Mouse (Mus musculus): ENCODE measurements around the gene Ppox. TPM values are rescaled to one million over a fixed set of nuclear protein-coding genes. Genes with fewer than 3 reads are reported as not detected.
"Not testable (repeated sequence)": the region's sequence is repeated elsewhere in the genome, so short reads cannot be mapped to it uniquely, and the experiment has no call there.

Ppox gene
- total RNA-seq, 2 experiments from 2014 or later: 22.6 to 25.8 TPM

DNA sequence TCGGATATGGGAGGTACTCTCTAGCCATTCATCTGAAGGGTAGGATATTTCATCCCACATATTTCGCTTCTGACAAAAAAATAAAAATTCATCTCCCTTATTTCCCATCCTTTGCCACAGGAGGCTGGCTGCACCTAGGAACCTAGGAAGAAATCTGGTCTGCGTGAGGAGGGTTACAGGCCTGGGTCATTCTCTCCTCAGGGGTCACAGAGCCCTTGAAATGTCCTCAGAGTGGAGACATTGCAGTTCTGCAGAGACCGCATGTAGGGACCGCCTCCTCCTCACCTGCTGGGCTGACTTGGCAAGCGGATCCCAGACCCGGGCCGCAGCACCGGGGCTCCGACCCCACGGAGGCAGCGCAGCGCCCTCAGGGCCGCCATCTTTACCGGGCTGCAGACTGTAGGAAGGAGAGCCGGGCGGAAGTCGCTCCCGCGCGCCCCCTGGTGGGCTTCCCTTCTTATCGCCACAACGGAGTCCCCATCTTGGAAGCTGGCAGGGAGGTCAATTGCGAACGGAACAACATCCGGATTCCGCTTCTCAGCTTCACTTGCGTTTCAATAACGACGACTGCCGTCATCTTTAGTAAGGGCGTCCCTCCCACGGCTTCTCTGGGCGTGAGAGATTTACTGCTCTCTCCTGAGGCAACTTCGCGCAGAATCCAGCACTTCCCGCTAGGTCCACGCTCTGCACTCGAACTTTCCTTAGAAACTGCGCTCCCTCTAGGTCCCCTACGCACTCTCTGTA lies 34.1 kb downstream of the Ppox start:
- DNase-seq (ENCODE audit: low spot score in 2 of 2): peak; percentile 97 to 98

DNA sequence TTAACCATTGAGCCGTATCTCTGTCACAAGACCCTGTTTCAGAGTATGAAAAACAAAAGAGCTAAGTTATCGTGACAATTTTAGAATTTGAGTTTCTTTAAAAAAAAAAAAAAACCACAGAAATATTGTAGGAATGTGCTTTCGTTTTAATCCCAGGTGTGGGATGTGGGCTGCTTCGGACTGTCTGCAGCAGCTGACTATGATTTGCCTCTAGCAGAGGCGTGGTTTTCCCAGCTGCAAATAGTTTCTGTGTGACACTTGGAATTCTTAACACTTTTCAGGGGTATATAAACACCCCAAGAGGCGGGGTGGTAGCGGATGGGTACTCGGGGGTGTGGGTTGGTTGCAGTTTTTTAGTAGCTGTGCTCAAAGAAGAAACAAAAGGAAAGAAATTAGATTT lies 35.6 kb downstream of the Ppox start:
- no peak for DNase-seq (ENCODE audit: low spot score in 2 of 2)

DNA sequence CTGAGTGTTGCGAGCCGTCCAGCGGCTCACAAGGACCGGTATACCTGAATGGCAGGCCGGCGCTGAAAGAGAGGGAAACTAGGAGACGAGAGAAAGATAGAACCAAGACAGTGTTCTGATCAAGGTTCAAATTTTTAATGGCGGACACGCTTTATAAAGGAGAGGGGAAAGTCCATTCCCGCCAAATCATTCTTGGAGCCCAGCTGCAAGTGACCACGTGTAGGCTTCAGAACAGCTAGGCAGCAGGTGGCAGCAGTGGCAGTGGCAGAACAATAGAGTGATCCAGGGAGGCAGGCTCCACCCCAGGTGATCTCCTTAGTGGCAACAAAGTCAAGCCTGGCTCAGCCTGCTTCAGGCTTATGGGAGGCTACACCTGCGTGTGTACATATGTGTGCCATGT lies 39.0 kb downstream of the Ppox start:
- not testable (repeated sequence) for DNase-seq (ENCODE audit: low spot score in 2 of 2)

DNA sequence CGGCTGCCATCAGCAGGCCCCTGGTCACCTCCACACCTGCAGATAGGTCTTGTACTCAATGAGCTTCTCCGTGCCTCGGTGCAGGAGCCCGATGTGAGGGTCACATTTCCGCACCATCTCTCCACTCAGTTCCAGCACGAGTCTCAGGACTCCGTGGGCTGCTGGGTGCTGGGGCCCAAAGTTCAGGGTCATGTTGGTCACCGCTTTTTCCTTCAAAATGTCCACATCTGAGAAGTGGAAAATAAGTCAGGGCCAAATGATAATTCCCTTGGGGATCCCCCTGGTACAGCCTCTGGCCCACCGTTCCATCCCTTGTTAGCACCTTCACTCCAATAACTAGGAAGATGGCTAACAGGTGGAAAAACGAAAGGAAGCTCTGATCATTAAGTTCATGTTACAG lies 40.1 kb downstream of the Ppox start:
- DNase-seq (ENCODE audit: low spot score in 2 of 2): no peak

DNA sequence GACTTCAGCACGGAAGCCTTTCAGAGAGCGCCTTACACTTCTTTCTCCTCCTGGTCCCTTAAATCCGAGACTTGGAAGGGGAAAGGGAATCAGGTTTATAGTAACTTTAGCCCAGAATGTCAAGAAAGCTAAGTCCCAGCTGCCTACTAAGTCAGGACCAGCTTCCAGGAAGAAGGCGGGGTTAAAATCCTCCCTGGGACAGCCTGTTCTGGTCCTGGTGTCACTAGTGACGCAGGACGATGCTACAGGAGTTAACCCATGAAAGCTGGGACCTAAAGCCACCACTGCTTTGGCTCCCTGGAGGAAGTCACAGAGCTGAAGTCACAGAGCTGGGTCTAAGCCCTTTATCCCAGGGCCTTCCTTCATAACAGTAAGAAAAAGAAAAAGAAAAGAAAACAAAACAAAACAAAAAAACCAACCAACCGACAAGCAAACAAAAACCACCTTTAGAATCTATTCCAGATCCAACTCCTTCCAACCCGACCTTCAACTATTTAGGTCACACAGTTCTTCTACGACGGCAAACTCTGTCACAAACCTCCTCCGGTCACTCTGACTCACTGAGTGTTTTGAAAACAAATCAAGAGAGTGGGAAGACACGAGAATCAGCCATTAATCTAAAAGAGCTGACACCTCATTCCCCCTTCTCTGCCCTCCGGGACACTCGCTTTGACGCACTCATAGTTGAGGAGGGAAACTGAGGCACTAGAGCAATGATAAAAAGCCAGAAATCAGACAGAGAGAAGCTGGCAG lies 40.8 kb downstream of the Ppox start:
- DNase-seq (ENCODE audit: low spot score in 2 of 2): no peak

DNA sequence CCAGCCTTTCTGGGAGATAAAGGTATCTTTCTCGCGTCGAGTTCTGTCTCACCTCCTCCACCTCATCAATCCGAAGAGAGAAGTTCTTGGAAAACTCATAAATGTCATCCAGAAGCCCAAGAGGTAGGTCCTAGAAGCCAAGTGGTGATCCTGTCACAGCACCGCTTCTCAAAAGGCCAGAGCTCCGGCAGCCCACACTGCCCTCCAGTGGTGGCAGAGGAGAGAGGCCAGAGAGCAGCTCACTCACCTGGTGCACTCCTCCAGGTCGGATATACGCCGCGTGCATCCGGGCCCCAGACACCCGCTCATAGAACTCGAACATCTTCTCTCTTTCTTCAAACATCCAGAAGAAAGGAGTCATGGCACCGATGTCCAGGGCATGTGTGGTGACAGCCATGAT lies 42.5 kb downstream of the Ppox start:
- peak in 1 of 2 experiments; percentile 36 for DNase-seq (ENCODE audit: low spot score in 2 of 2)

DNA sequence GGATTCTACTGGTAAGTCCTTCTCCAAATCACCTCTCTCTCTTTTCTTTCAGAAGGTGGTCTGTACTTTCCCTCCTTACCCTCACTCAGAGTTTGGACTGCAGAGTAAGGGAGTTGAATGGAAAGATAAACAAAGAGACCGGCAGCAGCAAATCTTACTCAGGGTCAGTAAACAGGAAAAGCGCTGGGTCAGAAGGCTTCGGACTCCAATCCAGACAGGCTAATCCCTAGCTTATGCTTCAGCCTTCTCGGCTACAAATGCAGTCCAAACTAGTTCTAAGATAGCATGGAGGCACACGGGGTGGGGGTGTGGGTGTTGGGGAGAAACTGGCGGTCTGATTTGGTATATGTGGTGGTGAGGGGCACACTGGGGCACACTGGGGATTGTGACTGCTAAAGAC lies 43.5 kb downstream of the Ppox start:
- no peak for DNase-seq (ENCODE audit: low spot score in 2 of 2)

DNA sequence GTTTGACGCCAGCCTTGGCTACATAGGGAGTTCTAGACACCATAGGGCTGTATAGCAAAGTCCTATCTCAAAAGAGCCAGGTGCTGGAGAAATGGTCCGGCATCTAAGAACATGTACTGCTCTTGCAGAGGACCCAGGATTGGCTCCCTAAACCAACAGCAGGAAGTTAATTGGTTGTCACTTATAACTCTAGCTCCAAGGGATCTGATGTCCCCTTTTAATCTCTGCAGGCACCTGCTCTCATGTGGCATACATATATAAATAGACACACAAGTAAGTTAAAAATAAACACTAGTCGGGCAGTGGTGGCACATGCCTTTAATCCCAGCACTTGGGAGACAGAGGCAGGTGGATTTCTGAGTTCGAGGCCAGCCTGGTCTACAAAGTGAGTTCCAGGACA lies 45.2 kb downstream of the Ppox start:
- no peak for DNase-seq (ENCODE audit: low spot score in 2 of 2)

DNA sequence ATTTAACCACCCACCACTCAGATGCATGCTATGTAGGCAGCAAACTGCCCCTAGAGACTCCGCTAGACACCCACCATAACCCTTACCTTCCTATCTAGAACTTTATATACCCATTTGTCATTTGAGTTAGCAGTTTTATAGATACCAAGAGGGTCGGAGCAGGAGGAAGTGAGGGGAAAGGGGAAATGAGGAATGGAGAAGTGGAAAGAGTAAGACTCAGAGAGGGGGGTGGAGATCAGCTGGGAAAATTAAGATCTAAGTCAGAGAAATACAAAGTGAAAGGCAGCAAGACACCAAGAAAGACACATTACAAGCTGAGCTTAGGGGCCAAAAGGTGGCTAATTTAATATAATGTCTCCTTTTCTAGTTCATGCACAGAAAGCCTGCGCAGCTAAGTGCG lies 46.4 kb downstream of the Ppox start:
- DNase-seq (ENCODE audit: low spot score in 2 of 2): no peak

DNA sequence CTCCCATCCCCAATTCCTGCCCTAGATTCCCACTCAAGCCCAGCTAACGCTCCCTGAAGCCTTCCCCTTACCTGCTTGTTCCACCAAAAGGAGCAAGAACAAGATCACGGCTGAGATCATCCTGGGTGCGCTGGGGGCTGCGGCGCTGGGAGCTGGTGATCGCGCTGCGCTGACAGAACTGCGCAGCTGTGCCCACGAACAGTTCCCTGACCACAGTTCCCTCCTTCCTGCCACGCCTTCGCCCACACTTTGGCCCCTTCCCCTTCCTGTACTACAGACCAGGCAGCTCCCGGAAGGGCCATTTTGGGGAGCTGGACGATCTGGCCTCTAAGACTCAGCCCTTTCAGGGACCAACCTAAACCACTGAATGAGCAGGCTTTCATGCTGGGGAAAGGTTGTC lies 46.9 kb downstream of the Ppox start, which contains the start of gene Fcer1g:
Fcer1g (minus strand) TSS at position 240 of the 400 bp plus-strand sequence.
- no peak for DNase-seq (ENCODE audit: low spot score in 2 of 2)

DNA sequence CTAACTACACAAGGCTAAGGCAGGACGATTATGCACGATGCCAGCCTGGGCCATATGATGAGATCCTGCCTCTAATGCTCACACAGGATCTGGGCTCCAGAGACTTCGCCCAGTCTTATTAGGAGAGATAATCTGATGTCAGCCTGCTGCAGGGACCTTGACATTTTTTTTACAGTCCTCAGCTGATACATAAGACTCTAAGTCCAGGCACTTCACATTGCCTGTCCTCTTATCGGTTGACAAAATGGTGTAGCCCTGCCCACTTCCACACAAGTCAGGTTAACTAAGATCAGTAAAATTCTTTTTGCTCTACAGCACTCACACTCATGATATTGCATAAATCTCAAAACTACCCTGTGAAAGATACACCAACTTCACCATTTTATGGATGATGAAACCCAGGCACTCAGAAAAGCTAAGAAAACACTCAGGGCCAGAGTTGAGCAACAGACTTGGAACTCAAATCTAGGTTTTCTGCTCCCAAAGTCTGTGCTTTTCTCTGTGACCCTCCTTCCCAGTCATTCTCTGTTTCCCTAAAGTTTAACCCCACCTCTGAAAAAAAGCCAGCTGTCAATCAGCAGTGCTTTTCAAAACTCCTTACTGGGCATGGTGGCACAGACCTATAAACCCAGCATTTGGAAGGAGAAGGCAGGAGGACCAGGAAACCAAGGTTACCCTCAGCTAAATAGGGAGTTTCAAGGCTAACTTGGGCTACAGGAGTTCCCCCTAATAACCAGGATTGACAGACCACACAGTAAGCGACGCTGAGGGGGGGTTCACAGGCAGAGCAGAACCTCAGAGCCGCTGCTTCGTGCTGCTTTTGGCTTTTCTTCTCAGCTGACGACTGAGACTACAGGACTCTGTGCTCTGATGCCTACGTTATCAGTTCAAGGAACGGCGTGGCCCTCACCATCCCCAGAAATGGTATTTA lies 47.9 kb downstream of the Ppox start:
- DNase-seq (ENCODE audit: low spot score in 2 of 2): no peak

DNA sequence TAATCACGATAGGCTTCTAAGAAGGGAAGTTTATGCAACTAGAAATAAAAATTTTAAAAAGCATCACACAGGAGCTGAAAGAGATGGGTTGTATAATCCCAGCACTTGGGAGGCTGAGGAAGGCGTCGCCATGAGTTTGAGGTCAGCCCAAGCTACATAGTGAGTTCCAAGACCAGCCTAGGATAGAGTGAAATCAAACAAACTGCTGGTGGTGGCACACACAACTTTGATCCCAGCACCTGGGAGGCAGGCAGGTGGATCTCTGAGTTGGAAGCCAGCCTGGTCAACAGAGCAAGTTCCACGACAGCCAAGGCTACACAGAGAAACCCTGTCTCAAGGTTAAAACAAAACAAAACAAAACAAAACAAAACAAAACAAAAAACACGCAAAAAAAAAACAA lies 48.6 kb downstream of the Ppox start:
- DNase-seq (ENCODE audit: low spot score in 2 of 2): no peak

DNA sequence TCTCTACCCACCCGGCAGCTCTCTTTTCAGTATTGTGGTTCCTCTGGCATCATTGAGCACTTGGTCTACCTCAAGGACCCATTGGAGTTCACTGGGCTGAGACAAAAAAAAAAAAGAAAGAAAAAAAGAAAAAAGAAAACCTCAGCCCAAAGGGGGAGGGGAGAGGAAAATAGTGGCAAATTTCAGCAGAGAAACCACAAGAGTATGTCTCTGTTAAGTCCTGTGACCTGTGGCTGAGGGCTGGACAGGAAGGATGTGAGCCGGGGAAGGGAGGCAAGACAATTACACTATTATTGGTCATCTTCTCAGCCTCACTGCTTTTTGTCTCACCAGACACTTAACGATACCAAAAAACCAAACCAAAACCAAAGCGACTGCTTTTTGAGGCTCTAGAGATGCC lies 49.1 kb downstream of the Ppox start:
- DNase-seq (ENCODE audit: low spot score in 2 of 2): no peak

DNA sequence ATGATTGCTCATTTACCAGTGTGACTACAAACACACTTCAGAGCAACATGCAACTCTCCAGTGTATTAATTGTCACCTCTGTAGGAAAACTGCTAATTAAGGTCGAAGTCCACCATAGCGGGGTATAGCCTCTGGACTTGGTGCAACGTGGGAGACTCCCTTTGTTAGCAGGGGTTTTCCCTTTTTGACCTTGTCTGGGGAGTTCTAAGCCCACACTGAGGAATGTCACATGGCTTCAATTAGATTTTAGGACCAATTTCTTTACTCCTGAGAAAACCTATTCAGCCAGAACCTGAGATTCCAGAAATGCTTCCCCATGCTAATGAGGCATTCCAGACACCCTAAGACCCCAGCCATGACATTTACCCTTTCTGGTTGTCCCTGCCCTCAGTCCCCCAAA lies 50.8 kb downstream of the Ppox start:
- no peak for DNase-seq (ENCODE audit: low spot score in 2 of 2)

DNA sequence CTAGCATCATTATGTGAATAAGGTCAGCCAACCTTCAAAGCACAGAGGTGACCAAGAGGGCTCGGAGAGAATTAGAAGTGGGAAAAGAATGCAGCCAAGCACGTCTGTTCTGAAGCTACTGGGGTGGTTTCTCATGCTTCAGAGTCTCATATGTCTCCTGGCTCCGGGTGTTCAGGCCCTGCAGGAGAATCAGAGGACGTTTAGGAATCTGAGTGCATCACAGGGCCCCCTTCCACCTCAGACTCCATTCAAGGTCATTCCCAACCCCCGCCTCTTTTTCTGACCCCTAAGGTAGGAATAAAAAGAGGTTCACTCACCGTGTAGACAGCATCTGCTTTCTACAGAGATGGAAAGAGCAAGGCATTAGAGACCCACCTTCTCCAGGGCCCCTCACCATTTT lies 51.2 kb downstream of the Ppox start:
- DNase-seq (ENCODE audit: low spot score in 2 of 2): no peak

DNA sequence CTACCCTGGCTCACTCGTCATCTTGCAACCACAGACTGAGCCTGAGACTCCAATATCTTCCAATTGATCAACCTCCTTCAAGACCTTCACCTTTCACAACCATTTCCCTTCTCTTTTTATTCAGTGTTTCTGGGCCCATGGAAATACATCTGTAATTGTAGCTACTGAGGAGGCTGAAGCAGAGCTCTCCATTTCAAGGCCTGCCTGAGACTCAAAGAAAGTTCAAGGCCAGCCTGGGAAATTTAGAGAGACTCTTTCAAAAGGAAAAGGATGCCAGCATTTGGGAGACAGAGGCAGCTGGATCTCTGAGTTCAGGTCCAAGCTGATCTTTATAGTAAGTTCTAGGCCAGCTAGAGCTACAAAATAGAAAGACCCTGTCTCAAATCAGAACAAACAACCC lies 53.1 kb downstream of the Ppox start:
- DNase-seq (ENCODE audit: low spot score in 2 of 2): no peak

DNA sequence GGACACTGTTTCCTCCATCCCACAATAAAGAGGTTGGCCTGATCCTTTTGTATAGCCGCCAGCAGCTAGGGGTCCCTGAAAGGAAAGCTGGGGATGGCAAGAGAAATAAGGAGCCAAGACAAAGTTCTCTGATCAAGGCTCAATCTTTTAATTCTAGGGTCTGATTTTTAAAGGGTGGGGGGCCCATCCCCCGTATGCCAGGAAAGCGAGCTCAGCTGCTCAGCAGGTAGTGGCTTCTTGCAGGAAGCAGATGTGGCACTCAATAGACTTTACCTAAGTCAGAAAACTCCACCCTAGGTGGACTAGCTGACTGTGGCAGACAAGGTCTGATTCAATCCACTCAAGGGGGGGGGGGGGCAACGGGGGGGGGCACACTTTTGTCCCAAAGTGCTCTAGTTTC lies 54.2 kb downstream of the Ppox start:
- DNase-seq (ENCODE audit: low spot score in 2 of 2): no peak
